Mouse (Mus musculus): ENCODE measurements around the gene Stxbp5.

GRCm38 (mm10) chr10:9859476-9859875, 41.4 kb downstream of the Stxbp5 start:
- TF ChIP-seq CTCF (IDR thresholded peaks at IDR 0.05; ENCODE audit: extremely low read depth, insufficient read depth, insufficient read length, insufficient replicate concordance) (no peak), POLR2A (IDR thresholded peaks at IDR 0.05; ENCODE audit: low read depth, low read length) (no peak)

Measured in spleen, adult 2 months (tissue).